Mouse (Mus musculus) cerebellum, adult 2 months (tissue): Measurements from ENCODE around the gene Plrg1.

Source experiments
- CTCF ChIP-seq: fragments of 200-500 bp; IDR thresholded peaks from 2 replicates; pipeline ENCODE4 v1.5.1; 2011; ENCODE audit warnings: low read depth, mild to moderate bottlenecking, control low read depth, low read length, moderate library complexity, borderline replicate concordance; ENCODE audit not compliant: insufficient read depth
- POLR2A ChIP-seq: fragments of 200-500 bp; IDR thresholded peaks from 2 replicates; pipeline ENCODE4 v1.6.1; 2011; ENCODE audit warnings: low read length, control low read depth, borderline replicate concordance; ENCODE audit not compliant: insufficient read depth

DNA sequence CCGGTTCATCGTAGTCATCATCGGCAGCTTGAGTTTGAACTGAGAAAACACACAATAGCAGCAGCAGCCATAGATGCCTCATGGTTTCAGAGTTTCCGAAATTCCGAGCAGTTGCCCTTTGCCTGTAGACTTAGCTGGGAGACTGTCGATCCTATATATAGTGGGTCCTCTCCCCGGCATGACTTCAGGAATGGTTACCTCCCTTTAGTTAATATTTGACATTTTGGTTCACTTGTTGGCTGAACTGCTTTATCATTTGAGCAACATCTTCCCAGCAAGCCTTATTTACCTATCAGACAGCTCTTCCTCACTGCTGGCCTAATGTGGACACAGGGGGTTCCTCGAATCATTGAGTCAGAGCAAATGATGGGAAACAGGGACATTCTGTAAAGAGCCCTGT is 5.6 kb upstream of the Plrg1 start, which contains the start of gene Fgb:
- TF ChIP-seq POLR2A (no peak), CTCF (no peak)
